Mouse (Mus musculus) hindbrain, embryonic 11.5 days (tissue): ENCODE data around the gene Hyou1. TPM values are rescaled to one million over a fixed set of nuclear protein-coding genes. Genes with fewer than 3 reads are reported as not detected.
"Not testable (repeated sequence)": the region's sequence is repeated elsewhere in the genome, so short reads cannot be mapped to it uniquely, and the experiment has no call there.

Experiments
- ATAC-seq: fragments of 200-750 bp; cut with Nextera tagmentation; 2 replicates; pipeline ENCODE4 v1.8.0; 2017; ENCODE audit warnings: mild to moderate bottlenecking, moderate TSS enrichment, moderate library complexity; ENCODE audit not compliant: low FRiP score
- DNase-seq: peaks from one replicate; pipeline ENCODE4 v3.0.0-alpha.2; 2015; ENCODE audit warnings: low spot score
- H3K27ac ChIP-seq: fragments of 300-500 bp; sonication (generic); 2 replicates; pipeline ENCODE4 v1.5.1; 2014; ENCODE audit warnings: mild to moderate bottlenecking, low read depth, low read length
- H3K27me3 ChIP-seq: fragments of 300-500 bp; sonication (generic); 2 replicates; pipeline ENCODE4 v1.6.1; 2014; ENCODE audit warnings: mild to moderate bottlenecking, low read length, moderate library complexity, mixed read lengths; ENCODE audit not compliant: control insufficient read depth, insufficient read depth
- H3K36me3 ChIP-seq: fragments of 300-500 bp; sonication (generic); 2 replicates; pipeline ENCODE4 v1.6.1; 2014; ENCODE audit warnings: mild to moderate bottlenecking, low read length, moderate library complexity, mixed read lengths; ENCODE audit not compliant: control insufficient read depth, insufficient read depth
- H3K4me1 ChIP-seq: fragments of 300-500 bp; sonication (generic); replicated peaks from 2 replicates; pipeline ENCODE4 v1.6.1; 2014; ENCODE audit warnings: low read length, mixed read lengths; ENCODE audit not compliant: control insufficient read depth, insufficient read depth
- H3K4me2 ChIP-seq: fragments of 300-500 bp; sonication (generic); replicated peaks from 2 replicates; pipeline ENCODE4 v1.6.1; 2014; ENCODE audit warnings: mild to moderate bottlenecking, low read depth, low read length
- H3K4me3 ChIP-seq: fragments of 300-500 bp; sonication (generic); 2 replicates; pipeline ENCODE4 v1.5.1; 2014; ENCODE audit warnings: low read depth, low read length
- H3K9ac ChIP-seq: fragments of 300-500 bp; sonication (generic); 2 replicates; pipeline ENCODE4 v1.6.1; 2014; ENCODE audit warnings: low read depth, low read length
- H3K9me3 ChIP-seq: fragments of 300-500 bp; sonication (generic); 2 replicates; pipeline ENCODE4 v1.6.1; 2016; ENCODE audit warnings: low read length; ENCODE audit not compliant: control insufficient read depth
- WGBS: fragments of 180-500 bp; shearing (Covaris S2); extraction: QIAGEN DNeasy Blood & Tissue Kit; methylation state at CpG from one replicate; pipeline ENCODE4 v1.1.7; 2014; 5-methylcytosine and 5-hydroxymethylcytosine counted together
- polyA plus RNA-seq: library from polyadenylated mRNA; unstranded; fragments of >200 nt; fragmentation: Nextera tagmentation; extraction: Ambion mirVana; gene quantifications from 2 replicates; pipeline ENCODE4 v1.2.1, GENCODE M21; 2014

Gene Hyou1
- polyA plus RNA-seq, 1 experiment from 2014 or later, result 29.7 TPM

DNA sequence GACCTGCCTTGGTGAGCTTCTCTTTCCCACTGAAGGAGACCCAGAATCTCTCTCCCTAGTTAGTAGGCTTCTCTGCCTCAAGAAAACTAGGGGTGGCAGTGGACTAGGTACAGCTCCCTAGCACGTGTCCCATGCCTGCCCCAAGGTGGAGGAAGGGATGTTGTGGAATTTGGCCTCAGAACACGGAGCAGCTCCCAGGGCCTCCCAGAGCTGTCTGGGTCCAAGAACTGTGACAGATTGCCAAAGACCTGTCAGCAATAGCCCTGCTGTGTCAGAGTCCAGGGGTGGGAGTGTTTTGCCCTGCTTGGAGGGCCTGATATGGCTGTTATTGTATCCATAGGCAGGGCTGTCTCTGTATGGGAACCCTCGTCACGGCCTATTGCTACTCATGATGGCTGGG is 21.8 kb downstream of the Hyou1 start:
- DNase-seq, result no peak
- Histone ChIP-seq H3K4me2 (no peak overlapping the region), H3K27me3 (no peaks in the 10 kb centered on the region), H3K9me3 (no peaks in the 10 kb centered on the region), H3K27ac (no peak overlapping the region), H3K4me3 (no peak overlapping the region), H3K9ac (no peak overlapping the region), H3K4me1 (peaks cover 3% of the 10 kb centered on the region; the same call in 1 of the 2 replicates), H3K36me3 (no peaks in the 10 kb centered on the region; the same call in 1 of the 2 replicates)
- no peak for ATAC-seq
- 90% methylated on average over 4 of the region's 4 CpGs for WGBS

DNA sequence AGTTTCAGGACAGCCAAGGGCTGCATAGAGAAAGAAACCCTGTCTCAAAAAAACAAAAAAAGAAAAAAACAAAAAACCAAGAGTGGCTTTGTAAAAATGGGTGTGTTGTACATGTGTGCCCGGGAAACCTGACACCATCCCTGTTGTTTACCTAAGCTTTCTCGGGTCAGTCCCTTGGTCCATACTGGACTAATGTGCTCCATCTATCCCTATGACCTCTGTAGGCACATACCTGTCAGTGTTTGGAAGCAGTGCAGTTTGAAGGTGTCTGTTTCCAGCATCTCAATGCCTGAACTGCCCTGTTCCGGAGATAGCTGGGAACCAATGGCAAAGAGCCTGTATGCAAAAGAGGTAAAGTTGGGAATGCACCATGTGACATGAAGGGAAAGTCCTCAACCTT is 25.7 kb downstream of the Hyou1 start:
- H3K4me1 ChIP-seq, result no peaks in the 10 kb centered on the region
- 81% methylated on average over 3 of the region's 3 CpGs for WGBS
- H3K27me3 ChIP-seq, result no peaks in the 10 kb centered on the region
- DNase-seq (no peak), ATAC-seq (no peak)
- no peak overlapping the region for H3K27ac ChIP-seq
- no peak overlapping the region for H3K9ac ChIP-seq
- H3K4me2 ChIP-seq, result no peak overlapping the region
- H3K36me3 ChIP-seq, result no peaks in the 10 kb centered on the region; the same call in 1 of the 2 replicates
- H3K4me3 ChIP-seq, result no peak overlapping the region
- H3K9me3 ChIP-seq, result no peaks in the 10 kb centered on the region

DNA sequence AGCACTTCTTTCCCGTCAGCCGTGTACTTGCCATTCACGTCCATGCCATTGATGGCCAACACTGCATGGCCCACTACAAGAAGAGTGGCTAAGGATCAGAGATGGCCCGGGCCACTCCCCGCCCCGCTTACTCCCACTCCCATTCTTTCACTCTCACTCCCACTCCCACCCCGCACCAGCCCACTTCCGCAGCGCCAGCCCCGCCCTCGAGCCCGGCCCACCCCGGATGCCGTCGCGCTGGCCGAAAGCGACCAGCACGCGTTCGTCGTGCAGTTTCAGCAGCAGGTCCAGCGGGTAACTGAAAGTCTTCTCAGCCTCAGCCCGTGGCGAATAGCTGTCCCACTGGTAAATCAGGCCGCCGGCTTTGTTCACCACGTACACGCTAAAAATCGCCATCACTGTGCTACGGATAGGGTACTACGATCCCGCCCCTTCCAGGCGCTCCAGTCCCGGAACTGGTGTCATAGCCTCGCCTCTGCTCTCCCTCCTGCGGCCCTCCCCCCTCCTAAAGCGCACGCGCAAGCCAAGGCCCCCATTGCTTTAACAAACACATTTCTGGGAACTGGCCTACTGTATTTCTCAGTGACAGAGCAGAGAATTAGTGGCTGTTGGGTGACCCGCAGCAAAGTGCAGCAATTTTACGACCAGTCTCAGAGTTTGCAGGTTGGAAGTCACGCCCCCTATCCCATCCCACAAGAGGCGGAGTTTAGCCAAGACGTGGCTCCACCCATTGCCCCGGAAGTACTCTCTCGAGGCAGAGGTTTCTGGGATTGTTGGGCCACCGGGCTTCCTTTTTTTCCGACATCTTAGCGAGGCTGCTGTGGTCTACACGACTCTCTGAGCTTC is 27.8 kb downstream of the Hyou1 start, which contains the start of the genes Rps25 and Trappc4:
Gene Rps25 (plus strand): TSS at position 234 of the 846 bp plus-strand sequence.
Gene Trappc4 (minus strand): TSS at position 695 of the 846 bp plus-strand sequence.
- Histone ChIP-seq H3K4me3 (peak within 1 kb of the TSS; percentile 87), H3K36me3 (peaks cover 5% of the 10 kb centered on the region; the same call in 1 of the 2 replicates), H3K27ac (peak within 1 kb of the TSS; percentile 92), H3K9ac (peak within 1 kb of the TSS; percentile 81), H3K27me3 (no peaks in the 10 kb centered on the region), H3K9me3 (no peaks in the 10 kb centered on the region), H3K4me2 (peak within 1 kb of the TSS; percentile 60), H3K4me1 (no peaks in the 10 kb centered on the region)
- ATAC-seq (peak; percentile 97), DNase-seq (peak; percentile 97)
- 0% methylated on average over 48 of the region's 51 CpGs for WGBS

GRCm38 (mm10) chr9:44407752-44408097 is 28.4 kb downstream of the Hyou1 start:
- Histone ChIP-seq H3K36me3 (peaks cover 7% of the 10 kb centered on the region; the same call in 1 of the 2 replicates), H3K4me1 (no peaks in the 10 kb centered on the region), H3K4me3 (peak overlapping the region; percentile 87), H3K27ac (peak overlapping the region; percentile 92; the same call in 1 of the 2 replicates), H3K9me3 (no peaks in the 10 kb centered on the region), H3K9ac (peak overlapping the region; percentile 81), H3K4me2 (peak overlapping the region; percentile 54), H3K27me3 (no peaks in the 10 kb centered on the region)
- 2% methylated on average over 24 of the region's 24 CpGs for WGBS
- no peak for DNase-seq
- ATAC-seq, result no peak

DNA sequence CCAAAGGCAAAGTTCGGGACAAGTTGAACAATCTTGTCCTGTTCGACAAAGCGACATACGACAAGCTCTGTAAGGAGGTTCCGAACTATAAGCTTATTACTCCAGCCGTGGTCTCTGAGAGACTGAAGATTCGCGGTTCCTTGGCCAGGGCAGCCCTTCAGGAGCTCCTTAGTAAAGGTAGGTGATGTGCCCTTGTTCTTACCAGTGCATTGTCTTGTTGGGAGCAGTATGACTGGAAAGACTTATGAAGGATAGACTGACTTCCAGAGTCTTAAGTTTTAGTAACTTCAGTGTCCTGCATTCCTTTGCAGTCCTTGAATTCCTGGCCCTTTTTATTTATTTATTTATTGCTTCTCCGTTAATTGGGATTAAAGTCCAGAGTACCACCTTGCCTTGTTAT is 29.4 kb downstream of the Hyou1 start:
- not testable (repeated sequence) for DNase-seq, ATAC-seq, H3K27ac ChIP-seq, H3K4me1 ChIP-seq, H3K27me3 ChIP-seq, H3K9ac ChIP-seq, H3K36me3 ChIP-seq, H3K9me3 ChIP-seq
- Histone ChIP-seq H3K4me2 (peak overlapping the region; percentile 54), H3K4me3 (peak overlapping the region; percentile 87)
- 82% methylated on average over 9 of the region's 9 CpGs for WGBS

DNA sequence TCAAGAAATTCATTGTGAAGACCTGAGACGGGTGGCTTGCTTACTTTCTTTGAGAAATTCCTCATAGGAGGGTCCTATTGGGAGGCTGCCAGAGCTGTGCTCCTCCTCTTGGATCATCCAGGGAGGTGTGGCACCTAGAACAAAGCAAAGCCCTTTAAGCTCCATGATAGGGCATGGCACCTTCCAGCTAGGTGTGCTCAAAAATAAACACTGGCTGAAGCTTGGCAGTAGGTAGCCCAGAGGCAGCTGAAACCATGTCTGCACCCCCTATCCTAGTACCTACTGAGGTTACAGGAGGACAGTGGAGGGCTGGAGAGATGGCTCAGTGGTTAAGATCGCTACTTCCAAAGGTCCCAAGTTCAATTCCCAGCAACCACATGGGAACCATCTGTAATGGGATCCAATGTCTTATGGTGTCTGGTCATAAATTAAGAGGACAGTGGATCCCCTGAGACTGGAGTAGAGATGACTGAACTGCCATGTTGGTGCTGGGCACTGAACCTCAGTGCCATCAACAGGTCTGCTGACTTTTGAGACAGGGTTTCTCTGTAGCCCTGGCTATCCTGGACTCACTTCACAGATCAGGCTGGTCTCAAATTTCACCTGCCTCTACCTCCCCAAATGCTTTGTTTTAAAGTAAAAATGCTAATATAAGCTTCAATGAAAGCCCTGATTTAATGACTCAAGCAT is 31.5 kb downstream of the Hyou1 start:
- no peak for DNase-seq
- no peaks in the 10 kb centered on the region for H3K9me3 ChIP-seq
- H3K4me2 ChIP-seq, result no peak overlapping the region
- H3K9ac ChIP-seq, result no peak overlapping the region
- peaks cover 8% of the 10 kb centered on the region; the same call in 1 of the 2 replicates for H3K36me3 ChIP-seq
- no peaks in the 10 kb centered on the region for H3K4me1 ChIP-seq
- ATAC-seq, result no peak
- WGBS, result 80% methylated on average over 2 of the region's 2 CpGs
- H3K27me3 ChIP-seq, result no peaks in the 10 kb centered on the region
- H3K4me3 ChIP-seq, result no peak overlapping the region
- H3K27ac ChIP-seq, result no peak overlapping the region

GRCm38 (mm10) chr9:44411601-44412130 is 32.4 kb downstream of the Hyou1 start:
- no peak overlapping the region for H3K27ac ChIP-seq
- H3K4me2 ChIP-seq, result no peak overlapping the region
- DNase-seq (no peak), ATAC-seq (no peak)
- no peaks in the 10 kb centered on the region for H3K4me1 ChIP-seq
- WGBS, result 79% methylated on average over 1 of the region's 1 CpGs
- H3K36me3 ChIP-seq, result peaks cover 8% of the 10 kb centered on the region; the same call in 1 of the 2 replicates
- no peak overlapping the region for H3K4me3 ChIP-seq
- no peaks in the 10 kb centered on the region for H3K9me3 ChIP-seq
- H3K9ac ChIP-seq, result no peak overlapping the region
- no peaks in the 10 kb centered on the region for H3K27me3 ChIP-seq

GRCm38 (mm10) chr9:44412306-44412705 is 33.0 kb downstream of the Hyou1 start:
- ATAC-seq (no peak), DNase-seq (no peak)
- Histone ChIP-seq H3K9ac (no peak overlapping the region), H3K27ac (no peak overlapping the region), H3K9me3 (no peaks in the 10 kb centered on the region), H3K36me3 (peaks cover 8% of the 10 kb centered on the region; the same call in 1 of the 2 replicates), H3K4me3 (no peak overlapping the region), H3K4me2 (no peak overlapping the region), H3K27me3 (no peaks in the 10 kb centered on the region), H3K4me1 (no peaks in the 10 kb centered on the region)
- WGBS, result 92% methylated on average over 4 of the region's 4 CpGs
